Mouse (Mus musculus): Measurements from ENCODE around the gene Terf2. TPM values are rescaled to one million over a fixed set of nuclear protein-coding genes. Genes with fewer than 3 reads are reported as not detected.

Terf2 gene
- total RNA-seq, 2 experiments from 2014 or later, result 22.2 to 28.1 TPM

GRCm38 (mm10) chr8:107023479-107023878, 72.9 kb downstream of the Terf2 start:
- ATAC-seq (replicated peaks; ENCODE audit: low FRiP score, poor library complexity, severe bottlenecking), result no peak

Other genes starting within 250 kb of the Terf2 start
- gene Has3, start 226.3 kb downstream of the Terf2 start, total RNA-seq (2015; ENCODE audit: low replicate concordance), result not detected in 2 replicates
- 0.51 TPM in 1 of 2 replicates, not detected in the other for gene Has3, start 226.3 kb downstream of the Terf2 start, total RNA-seq (2017; ENCODE audit: low replicate concordance)
- 13.0 and 18.4 TPM in 2 replicates for gene Utp4, start 202.9 kb downstream of the Terf2 start, total RNA-seq (2015; ENCODE audit: low replicate concordance)
- gene Utp4, start 202.9 kb downstream of the Terf2 start, total RNA-seq (2017; ENCODE audit: low replicate concordance), result 5.9 and 8.9 TPM in 2 replicates
- gene Sntb2, start 160.8 kb downstream of the Terf2 start, total RNA-seq (2015; ENCODE audit: low replicate concordance), result 0.36 and 1.7 TPM in 2 replicates
- gene Sntb2, start 160.8 kb downstream of the Terf2 start, total RNA-seq (2017; ENCODE audit: low replicate concordance), result 0.76 and 0.90 TPM in 2 replicates
- 14.7 and 15.9 TPM in 2 replicates for gene Vps4a, start 65.3 kb downstream of the Terf2 start, total RNA-seq (2015; ENCODE audit: low replicate concordance)
- gene Vps4a, start 65.3 kb downstream of the Terf2 start, total RNA-seq (2017; ENCODE audit: low replicate concordance), result 13.0 and 19.4 TPM in 2 replicates
- 13.4 and 14.1 TPM in 2 replicates for gene Pdf, start 47.9 kb downstream of the Terf2 start, total RNA-seq (2015; ENCODE audit: low replicate concordance)
- 0.77 and 10.8 TPM in 2 replicates for gene Pdf, start 47.9 kb downstream of the Terf2 start, total RNA-seq (2017; ENCODE audit: low replicate concordance)
- gene Cog8, start 39.9 kb downstream of the Terf2 start, total RNA-seq (2015; ENCODE audit: low replicate concordance), result 7.1 and 25.9 TPM in 2 replicates
- 7.3 and 12.5 TPM in 2 replicates for gene Cog8, start 39.9 kb downstream of the Terf2 start, total RNA-seq (2017; ENCODE audit: low replicate concordance)
- gene Nip7, start 39.7 kb downstream of the Terf2 start, total RNA-seq (2015; ENCODE audit: low replicate concordance), result 12.2 and 16.2 TPM in 2 replicates
- gene Nip7, start 39.7 kb downstream of the Terf2 start, total RNA-seq (2017; ENCODE audit: low replicate concordance), result 5.4 and 7.9 TPM in 2 replicates
- gene Tmed6, start 30.9 kb downstream of the Terf2 start, total RNA-seq (2015; ENCODE audit: low replicate concordance), result not detected in 2 replicates
- gene Tmed6, start 30.9 kb downstream of the Terf2 start, total RNA-seq (2017; ENCODE audit: low replicate concordance), result not detected in 2 replicates
- gene Cyb5b, start 54.1 kb upstream of the Terf2 start, total RNA-seq (2015; ENCODE audit: low replicate concordance), result 16.8 and 19.5 TPM in 2 replicates
- 6.8 and 7.4 TPM in 2 replicates for gene Cyb5b, start 54.1 kb upstream of the Terf2 start, total RNA-seq (2017; ENCODE audit: low replicate concordance)
- gene Nfat5, start 196.9 kb upstream of the Terf2 start, total RNA-seq (2015; ENCODE audit: low replicate concordance), result 21.0 and 35.7 TPM in 2 replicates
- gene Nfat5, start 196.9 kb upstream of the Terf2 start, total RNA-seq (2017; ENCODE audit: low replicate concordance), result 19.3 and 23.6 TPM in 2 replicates